Mouse (Mus musculus): ENCODE data around the gene Dpp6. TPM values are rescaled to one million over a fixed set of nuclear protein-coding genes. Genes with fewer than 3 reads are reported as not detected.
A peak's percentile ranks its signal among the peaks of the same experiment; 100 is the strongest.

The Dpp6 gene
- total RNA-seq, 2 experiments from 2014 or later, result 252 to 268 TPM

- no peak for DNase-seq (ENCODE audit: extremely low spot score in 1 of 2, low spot score in 1 of 2)
Measured at GRCm38 (mm10) chr5:27714356-27714755, 897.4 kb downstream of the Dpp6 start.

GRCm38 (mm10) chr5:27716026-27716425 is 899.0 kb downstream of the Dpp6 start:
- DNase-seq (ENCODE audit: extremely low spot score in 1 of 2, low spot score in 1 of 2), result no peak

GRCm38 (mm10) chr5:27717301-27717700 is 900.3 kb downstream of the Dpp6 start:
- peak in 1 of 2 experiments; percentile 40 for DNase-seq (ENCODE audit: extremely low spot score in 1 of 2, low spot score in 1 of 2)

GRCm38 (mm10) chr5:27719311-27719710 is 902.3 kb downstream of the Dpp6 start:
- DNase-seq (ENCODE audit: extremely low spot score in 1 of 2, low spot score in 1 of 2), result no peak

DNA sequence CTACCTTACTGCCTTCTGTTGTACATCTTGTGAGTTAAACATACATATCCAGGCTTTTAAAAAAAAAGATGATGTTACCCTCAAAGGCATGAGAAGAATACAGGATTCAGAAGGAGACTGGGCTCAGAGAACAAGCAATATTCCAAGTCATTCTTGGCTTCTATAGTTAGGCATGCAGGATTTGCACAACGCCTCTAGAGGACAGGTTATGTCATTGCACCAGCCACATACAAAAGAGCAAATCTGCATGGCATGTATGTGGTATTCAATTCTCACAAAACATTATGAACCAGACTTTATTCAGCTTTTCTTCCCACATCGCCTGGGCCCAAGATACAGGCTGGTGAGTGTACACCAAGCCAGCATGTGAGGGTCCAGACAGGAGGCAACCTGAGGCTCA is 907.5 kb downstream of the Dpp6 start:
- DNase-seq (ENCODE audit: extremely low spot score in 1 of 2, low spot score in 1 of 2), result no peak

DNA sequence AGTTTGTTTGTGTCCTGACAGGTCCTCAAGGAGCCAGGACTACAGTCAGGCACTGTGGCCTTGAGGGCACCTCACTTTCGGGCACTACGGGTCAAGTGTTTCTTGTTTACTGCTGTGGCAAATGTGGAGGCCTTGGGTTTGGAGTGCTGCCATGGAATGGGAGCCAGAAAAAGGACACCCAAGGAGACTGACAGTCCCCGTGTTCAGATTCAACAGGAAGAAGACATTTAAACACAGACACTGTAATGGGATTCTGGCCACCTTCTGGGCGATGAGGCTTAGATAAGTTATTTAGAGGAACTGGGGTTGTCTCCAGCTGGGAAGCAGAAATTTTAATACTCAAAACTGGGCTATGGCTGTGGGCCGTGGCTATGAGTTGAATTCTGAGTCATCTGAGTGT is 913.7 kb downstream of the Dpp6 start:
- DNase-seq (ENCODE audit: extremely low spot score in 1 of 2, low spot score in 1 of 2), result no peak

- DNase-seq (ENCODE audit: extremely low spot score in 1 of 2, low spot score in 1 of 2), result no peak
Measured at GRCm38 (mm10) chr5:27731392-27731791, 914.4 kb downstream of the Dpp6 start.

DNA sequence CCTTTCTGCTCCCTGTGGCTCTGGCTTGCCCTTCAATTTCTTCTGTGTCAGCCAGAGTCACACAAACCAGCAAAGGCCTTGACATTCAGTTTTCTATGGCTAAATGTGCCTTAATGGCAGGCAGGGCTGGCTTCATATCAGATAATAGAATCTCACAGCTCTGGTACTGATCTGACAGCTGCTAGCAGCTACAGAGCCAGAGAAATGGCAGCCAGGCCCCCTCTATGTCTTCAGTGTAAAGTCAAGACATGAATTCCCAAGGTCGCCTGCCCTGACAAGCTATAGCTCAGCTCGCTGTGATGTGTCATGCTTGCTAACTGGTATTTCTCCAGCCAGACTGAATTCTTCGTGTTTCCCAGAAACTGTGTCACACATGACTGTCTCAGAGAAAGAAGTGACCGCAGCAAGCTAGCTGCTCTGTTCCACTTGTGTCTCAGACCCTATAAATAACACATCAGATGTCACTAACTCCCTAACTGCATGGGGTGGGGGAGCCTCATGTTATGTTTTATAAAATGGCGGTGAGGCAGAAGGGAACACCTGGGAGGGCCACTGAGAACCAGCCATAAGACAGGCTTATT is 915.4 kb downstream of the Dpp6 start:
- no peak for DNase-seq (ENCODE audit: extremely low spot score in 1 of 2, low spot score in 1 of 2)

GRCm38 (mm10) chr5:27737168-27737567 is 920.2 kb downstream of the Dpp6 start:
- no peak for DNase-seq (ENCODE audit: extremely low spot score in 1 of 2, low spot score in 1 of 2)

DNA sequence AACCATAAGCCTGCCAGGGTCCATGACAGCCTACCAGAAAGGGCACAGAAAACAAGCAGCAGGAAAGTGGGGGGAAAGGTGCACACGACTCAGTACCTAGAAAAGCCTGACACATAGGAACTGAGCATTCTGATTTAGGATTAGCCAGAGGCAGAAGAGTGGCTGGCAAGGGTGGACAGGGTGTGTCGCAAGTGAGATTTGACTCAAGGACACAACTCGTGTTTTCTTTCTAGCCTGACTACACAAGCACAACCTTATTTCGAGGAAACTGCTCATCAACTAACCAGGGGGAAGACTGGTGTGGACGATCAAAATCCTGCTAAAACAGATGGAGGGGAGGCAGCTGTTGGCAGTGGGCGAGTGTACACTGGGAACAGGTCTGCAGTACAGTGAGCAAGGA is 922.2 kb downstream of the Dpp6 start:
- no peak for DNase-seq (ENCODE audit: extremely low spot score in 1 of 2, low spot score in 1 of 2)

- no peak for DNase-seq (ENCODE audit: extremely low spot score in 1 of 2, low spot score in 1 of 2)
Measured at GRCm38 (mm10) chr5:27744944-27745343, 927.9 kb downstream of the Dpp6 start.

- no peak for DNase-seq (ENCODE audit: extremely low spot score in 1 of 2, low spot score in 1 of 2)
Measured at GRCm38 (mm10) chr5:27765780-27766179, 948.8 kb downstream of the Dpp6 start.

- no peak for DNase-seq (ENCODE audit: extremely low spot score in 1 of 2, low spot score in 1 of 2)
Measured at GRCm38 (mm10) chr5:27767948-27768347, 950.9 kb downstream of the Dpp6 start.
